Mouse (Mus musculus) thymus, postnatal 4 days (tissue): ENCODE results near the gene Pdlim5.
A peak's percentile ranks its signal among the peaks of the same experiment; 100 is the strongest.

ENCODE experiments used
- DNase-seq: peaks from one replicate; pipeline ENCODE4 v3.0.0; 2021

Gene Pdlim5

GRCm38 (mm10) chr3:142394000-142394411, 1.5 kb downstream of the Pdlim5 start:
- no peak for DNase-seq

- DNase-seq = no peak
These were observed 4.0 kb downstream of the Pdlim5 start for GRCm38 (mm10) chr3:142391531-142391930.

- no peak for DNase-seq
These were observed 5.2 kb downstream of the Pdlim5 start for GRCm38 (mm10) chr3:142390288-142390687.

GRCm38 (mm10) chr3:142388189-142388588, 7.3 kb downstream of the Pdlim5 start:
- no peak for DNase-seq

GRCm38 (mm10) chr3:142386505-142386904, 9.0 kb downstream of the Pdlim5 start:
- no peak for DNase-seq

GRCm38 (mm10) chr3:142385690-142386089, 9.8 kb downstream of the Pdlim5 start:
- no peak for DNase-seq

GRCm38 (mm10) chr3:142376638-142377037, 18.9 kb downstream of the Pdlim5 start:
- DNase-seq = no peak

- no peak for DNase-seq
These were observed 20.4 kb downstream of the Pdlim5 start for GRCm38 (mm10) chr3:142375106-142375505.

- DNase-seq = no peak
These were observed 22.9 kb downstream of the Pdlim5 start for GRCm38 (mm10) chr3:142372465-142373147.

GRCm38 (mm10) chr3:142368411-142368810, 27.1 kb downstream of the Pdlim5 start:
- no peak for DNase-seq

GRCm38 (mm10) chr3:142362092-142362491, 33.4 kb downstream of the Pdlim5 start:
- DNase-seq = no peak

- DNase-seq = no peak
These were observed 36.5 kb downstream of the Pdlim5 start for GRCm38 (mm10) chr3:142358951-142359350.

- peak; percentile 19 for DNase-seq
These were observed 38.8 kb downstream of the Pdlim5 start for GRCm38 (mm10) chr3:142356661-142357060.

GRCm38 (mm10) chr3:142353218-142353617, 42.3 kb downstream of the Pdlim5 start:
- no peak for DNase-seq

GRCm38 (mm10) chr3:142350513-142350912, 45.0 kb downstream of the Pdlim5 start:
- DNase-seq = no peak

- DNase-seq = no peak
These were observed 46.5 kb downstream of the Pdlim5 start for GRCm38 (mm10) chr3:142348816-142349631.

GRCm38 (mm10) chr3:142346261-142346660, 49.2 kb downstream of the Pdlim5 start:
- no peak for DNase-seq

- DNase-seq = no peak
These were observed 50.0 kb downstream of the Pdlim5 start for GRCm38 (mm10) chr3:142345235-142346125.

- no peak for DNase-seq
These were observed 51.7 kb downstream of the Pdlim5 start for GRCm38 (mm10) chr3:142343786-142344185.

GRCm38 (mm10) chr3:142340701-142341100, 54.8 kb downstream of the Pdlim5 start:
- DNase-seq = no peak

GRCm38 (mm10) chr3:142339440-142340251, 55.9 kb downstream of the Pdlim5 start:
- DNase-seq = no peak

GRCm38 (mm10) chr3:142338058-142338457, 57.4 kb downstream of the Pdlim5 start:
- DNase-seq = no peak
